Mouse (Mus musculus) telencephalon, adult 2 months (tissue): Measurements from ENCODE around the gene Wnt2b.
A peak's percentile ranks its signal among the peaks of the same experiment; 100 is the strongest.

ENCODE experiments used
- DNase-seq: peaks from one replicate; pipeline ENCODE4 v3.0.0-alpha.2; 2011; ENCODE audit warnings: low read depth, low spot score

The Wnt2b gene

DNA sequence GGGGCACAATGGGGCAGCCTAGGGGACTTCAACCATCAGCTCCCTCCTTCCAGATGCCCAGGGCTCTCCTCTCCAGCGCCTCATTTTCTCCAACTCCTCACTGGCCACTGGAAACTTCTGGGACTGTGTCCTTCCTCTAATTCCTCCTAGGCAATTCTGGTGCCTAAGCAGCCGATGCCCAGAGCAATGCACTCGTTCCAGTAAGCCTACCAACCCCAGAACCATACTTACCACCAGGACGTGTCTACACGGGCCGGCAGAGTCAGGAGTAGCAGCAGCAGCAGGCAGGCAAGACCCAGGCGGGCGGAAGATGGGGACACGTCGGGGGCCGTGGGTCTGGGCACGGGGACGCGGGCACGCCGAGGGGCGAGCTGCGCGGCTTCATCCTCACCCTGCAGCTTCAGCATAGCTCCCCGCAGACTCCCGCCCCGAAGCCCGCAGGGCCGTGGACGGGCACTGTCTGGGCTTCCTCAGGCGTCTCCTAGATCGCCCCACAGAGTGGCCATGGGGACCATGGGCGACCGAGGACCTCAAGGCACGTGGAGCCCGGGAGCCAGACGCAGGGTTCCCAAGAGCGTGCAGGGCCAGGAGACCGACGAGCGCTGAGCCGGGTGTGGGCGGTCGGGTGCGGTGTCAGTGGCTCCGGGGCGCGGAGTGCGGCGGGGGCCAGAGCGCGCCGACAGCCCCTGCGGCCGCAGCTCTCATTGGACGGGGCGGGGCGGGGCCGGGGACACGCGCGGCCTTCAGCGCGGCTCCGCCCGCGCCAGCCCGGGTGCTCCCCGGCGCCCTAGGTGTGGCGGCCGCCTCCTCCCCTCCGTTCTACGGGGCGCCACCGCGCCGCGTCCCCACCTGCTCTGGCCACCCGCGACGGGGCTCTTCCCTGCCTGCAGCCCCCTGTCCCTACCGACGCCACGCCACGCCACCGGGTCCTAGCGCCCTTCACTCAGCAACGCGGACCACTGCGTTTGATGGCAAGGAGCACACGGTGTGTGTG, at the start of gene Wnt2b:
Gene Wnt2b (minus strand): TSS at position 856 of the 994 bp plus-strand sequence.
- no peak for DNase-seq

DNA sequence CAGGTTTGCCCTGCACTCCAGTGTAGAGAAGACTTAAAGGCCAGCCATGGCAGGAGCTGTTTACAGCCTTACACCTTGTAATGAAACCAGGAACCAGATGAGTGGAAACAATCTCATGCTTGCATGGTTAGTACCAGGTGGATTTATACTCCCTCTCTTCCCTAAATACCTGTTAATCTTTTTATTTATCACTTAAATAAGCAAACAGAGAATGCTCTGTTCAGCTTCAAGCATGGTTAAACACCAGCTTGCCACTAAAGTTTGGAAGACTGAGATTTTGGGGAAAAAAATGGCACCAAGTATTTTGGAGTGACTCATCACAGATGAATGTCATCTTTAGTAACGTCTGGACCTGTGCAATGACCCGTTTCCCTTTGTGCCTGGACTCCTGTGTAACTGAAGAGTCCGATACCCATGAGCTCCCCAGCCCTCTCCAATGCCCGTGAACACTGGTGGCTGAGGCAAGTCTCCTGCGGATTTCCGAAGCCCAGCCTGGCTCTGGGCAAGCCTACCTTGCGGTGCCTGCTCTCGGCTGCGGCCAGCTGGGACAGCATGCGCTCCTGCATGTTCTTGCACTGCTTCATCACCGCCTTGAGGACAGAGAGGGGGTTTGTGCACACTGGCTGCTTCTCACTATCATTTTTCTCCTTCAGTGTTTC, 49.1 kb upstream of the Wnt2b start:
- no peak for DNase-seq

DNA sequence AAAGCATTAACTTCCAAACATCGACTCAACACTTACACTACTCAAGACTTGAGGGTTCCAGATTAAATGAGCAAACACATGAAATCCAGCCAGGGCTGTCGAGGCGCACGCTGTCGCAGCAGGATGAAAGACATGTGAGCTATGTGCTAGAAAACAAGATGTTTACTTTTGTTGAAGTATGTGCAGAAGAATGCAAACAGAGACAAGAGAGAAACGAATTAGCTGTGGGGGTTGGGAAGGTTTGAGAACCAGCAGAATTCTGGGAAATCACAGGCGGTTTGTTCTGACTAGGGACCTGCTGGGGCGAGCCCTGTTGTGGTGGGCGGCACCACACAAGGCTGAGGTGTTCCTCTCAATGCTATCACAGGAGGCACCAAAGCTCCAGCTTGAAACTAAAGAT, 46.3 kb upstream of the Wnt2b start:
- no peak for DNase-seq

DNA sequence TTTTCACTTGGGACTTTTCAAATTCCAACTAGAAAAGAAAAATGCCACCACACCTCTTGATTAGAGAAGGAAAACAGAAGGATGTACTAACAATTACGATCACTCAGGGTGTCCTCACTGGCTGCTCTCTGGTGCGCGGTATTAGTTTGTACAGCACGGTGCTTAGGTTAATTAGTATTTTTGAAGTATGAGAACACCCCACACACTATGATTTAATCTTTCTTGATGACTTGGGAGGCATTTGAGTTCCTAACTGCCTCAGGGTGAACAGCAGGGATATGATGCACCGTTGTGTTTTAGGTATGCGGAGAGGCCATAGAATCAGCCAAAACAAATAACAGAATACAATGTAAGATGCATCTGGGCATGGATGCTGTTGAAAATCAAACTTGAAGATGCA, 44.4 kb upstream of the Wnt2b start:
- DNase-seq: no peak

DNA sequence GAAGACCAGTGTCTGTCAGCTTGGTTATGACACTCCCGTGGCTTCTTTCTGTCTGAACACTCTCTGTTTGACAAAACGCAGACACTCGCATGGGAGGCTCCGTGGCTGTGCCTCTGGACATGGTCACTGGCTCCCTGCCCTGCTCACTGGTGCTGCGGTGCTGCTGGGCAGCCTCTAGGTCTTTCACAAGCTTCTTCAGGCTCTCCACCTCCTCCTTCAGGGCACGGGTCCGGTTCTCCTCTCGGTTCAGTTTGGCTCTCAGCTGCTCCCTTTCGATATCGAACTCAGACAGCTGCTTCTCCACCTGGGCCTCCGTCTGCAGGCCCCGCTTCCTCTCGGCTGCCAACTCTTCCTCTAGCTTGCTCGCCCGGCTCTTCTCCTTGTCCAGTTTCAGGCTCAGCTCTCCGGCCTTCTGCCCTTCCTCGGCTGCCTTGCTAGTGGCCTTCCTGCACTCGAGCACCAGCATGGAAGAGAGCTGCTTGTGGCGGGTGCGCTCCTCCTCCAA, 43.9 kb upstream of the Wnt2b start:
- DNase-seq: no peak

DNA sequence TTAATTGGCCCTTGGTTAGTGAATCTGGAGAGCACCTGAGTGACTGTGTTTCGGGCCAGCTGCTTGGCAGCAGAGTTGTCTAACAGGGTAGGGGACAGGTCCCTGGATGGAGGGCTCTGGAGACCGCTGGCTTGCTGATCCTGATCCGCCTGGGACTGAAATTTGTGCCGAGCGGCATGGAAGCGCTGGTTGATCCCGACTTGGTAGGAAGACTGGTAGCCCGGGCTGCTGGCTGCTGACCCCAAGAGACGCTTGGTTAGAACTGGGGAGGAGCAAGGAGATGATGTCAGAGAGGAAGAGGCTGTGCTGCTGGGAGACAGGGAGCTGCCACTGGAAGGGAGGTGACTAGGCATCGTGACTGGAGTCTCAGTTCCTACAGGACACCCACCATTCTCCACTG, 43.3 kb upstream of the Wnt2b start:
- DNase-seq: no peak

DNA sequence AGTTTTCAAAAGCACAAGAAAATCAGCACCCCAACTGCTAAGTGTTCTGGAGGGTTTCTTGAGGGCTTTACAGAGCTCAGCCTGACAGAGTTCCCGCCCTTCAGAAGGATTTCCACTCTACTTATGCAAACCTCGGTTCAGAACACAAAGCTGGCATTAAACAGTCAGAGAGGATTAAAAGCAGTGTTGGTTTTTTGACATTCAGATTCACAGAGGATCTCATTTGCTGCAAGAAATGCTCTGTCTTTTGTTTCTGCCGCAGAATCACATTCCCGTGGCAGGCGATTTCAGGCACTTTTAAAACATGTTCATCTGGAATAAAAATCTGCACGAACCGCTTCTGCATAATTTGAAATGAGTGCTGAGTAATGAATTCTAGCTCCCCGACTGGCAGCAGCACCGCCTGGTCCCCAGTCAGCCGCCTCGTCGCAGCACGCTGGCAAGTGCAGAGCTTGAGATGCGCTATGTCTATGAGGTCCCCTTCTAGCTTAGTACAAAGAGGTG, 42.3 kb upstream of the Wnt2b start:
- DNase-seq: peak; percentile 75

DNA sequence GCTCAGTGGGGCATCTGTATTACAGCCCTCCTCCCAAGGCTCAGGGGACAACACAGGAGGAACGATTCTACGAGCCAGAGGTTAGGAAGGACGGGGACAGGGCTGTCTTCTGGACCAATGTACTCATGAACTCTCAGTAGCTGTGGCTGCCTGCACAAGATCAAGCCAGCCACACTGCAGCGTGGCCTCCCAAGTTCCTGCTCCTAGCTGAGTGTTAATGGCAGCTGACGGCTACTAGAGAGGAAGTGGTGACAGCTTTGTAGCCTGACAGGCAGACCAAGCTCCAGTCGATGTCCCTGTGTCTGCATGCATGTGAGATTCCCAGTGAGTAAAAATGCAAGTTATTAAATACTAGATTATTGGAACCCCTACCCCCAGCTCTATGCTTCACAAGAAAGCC, 39.7 kb upstream of the Wnt2b start:
- DNase-seq: no peak

DNA sequence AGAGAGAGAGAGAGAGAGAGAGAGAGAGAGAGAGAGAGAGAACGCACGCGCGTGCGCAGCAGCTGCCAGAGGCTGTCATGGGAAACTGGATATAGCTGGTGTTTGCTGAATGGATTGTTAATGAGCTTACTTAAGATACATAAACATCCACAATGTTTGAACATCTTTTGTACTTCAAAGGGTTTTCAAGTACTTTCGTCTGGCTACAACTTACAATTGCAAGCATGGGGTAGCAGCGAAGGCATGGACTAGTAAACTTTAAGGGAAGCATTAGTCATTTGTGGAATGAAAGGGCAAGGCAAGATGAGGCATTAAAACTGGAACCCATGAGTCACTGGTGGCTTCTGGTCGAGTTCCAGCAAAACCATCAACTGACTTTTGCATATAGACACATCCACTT, 38.8 kb upstream of the Wnt2b start:
- DNase-seq: no peak

DNA sequence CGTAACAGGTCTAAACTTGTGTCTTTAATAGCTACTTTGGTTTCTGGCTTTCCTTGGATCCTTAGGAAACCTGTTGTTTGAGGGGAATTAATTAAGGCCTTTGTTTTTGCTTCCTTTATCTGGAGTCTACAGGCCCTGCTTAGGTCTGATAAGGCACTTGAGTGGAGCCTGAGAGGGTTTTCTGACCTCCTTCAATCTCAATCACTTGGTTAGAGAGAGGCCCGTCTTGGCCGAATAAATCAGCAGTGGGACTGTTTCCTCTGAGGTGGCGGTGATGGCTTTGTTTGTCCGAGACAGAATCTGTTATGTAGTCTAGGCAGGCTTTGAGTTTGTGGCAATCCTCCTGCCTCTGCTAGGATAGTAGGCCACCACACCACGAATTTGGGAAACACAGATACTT, 35.8 kb upstream of the Wnt2b start:
- no peak for DNase-seq

DNA sequence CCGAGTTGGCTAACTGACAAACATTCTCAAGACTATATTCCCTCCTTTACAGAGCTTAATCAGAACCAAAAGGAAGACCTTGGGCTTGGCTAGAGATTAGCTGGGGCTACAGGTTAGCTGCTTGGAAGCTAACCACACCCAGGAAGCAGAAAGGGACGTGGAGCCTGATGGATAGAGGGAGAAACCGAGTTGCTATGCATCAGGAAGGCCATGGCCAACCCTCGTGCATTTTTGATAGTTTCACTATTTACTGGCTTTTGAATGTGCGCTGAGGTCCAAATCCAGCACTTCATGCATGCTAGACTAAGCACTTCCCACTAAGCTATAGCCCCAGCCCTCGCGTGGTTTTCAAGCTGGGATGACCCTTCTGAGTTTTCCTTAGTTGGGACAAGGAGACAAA, 34.0 kb upstream of the Wnt2b start:
- DNase-seq: no peak

DNA sequence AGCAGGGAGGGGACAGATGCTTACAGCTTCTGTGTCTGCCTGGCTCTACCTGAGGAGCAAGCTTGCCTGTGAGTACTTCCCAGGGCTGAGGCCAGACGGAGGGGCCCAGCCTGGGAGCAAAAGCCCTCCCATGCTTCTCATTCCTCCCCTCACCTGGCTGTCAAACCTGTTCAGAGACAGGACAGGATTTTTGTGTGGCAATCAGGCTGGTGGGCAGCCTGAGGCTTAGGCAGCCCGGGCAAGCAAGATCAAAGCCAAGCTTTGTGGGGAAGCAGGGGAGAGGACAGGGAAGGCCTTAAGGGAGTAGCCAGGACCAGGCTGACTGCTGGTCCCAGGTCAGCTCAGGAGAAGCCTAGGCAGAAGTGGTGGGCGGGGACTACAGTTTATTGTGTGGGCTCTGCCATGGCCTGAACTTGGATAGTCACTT, 32.7 kb upstream of the Wnt2b start:
- DNase-seq: no peak

DNA sequence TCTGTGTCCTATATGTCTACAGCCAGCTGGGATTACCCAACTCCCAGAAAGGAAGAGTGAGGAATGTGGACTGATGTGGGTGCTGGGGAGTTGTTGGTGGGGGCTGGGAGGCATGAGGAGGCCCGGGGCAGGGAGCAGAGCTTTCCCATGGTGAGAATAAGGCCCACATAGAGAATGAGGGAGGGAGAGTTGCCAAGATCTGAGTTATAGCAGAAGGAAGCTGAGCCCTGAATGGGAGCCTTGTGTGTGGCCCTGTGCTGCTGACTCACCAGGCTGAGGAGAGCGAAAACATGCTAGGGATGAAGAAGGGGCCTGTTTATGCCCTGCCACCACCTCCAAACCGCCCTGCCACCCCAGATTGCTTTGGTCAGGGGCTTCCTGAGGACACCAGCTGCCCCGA, 32.1 kb upstream of the Wnt2b start:
- peak; percentile 83 for DNase-seq

DNA sequence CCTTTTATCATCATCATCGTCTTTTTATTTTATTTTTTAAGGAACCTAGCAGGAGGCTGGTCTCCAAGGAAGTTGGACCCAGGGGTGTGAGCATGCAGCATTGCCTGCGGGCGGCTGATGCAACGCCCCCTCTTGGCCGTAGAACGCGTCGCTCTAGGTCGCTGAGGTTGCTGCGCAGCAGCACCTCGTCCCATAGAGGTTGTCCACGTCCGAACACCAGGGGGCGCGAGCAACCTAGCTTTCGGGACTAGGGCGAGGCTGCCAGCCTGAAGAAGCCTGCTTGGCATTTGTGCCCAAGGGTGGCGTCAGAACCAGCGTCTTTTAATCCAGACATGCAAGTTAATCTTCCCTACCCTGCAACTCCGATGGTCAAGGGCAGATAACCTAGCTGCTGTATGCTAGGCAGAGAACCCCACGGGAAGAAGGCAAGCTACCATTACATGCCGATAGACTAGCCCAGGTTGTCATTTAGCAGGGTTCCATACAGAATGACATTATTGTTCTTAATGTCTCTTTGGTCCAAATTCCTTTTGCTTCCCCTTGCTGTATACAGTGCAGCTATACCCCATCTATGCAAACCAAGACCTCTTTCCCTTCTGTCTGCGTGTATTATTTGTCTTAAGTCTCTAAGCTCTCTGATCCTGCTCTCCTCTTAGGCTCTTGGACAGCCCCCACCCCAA, 31.1 kb upstream of the Wnt2b start:
- DNase-seq: peak; percentile 85

DNA sequence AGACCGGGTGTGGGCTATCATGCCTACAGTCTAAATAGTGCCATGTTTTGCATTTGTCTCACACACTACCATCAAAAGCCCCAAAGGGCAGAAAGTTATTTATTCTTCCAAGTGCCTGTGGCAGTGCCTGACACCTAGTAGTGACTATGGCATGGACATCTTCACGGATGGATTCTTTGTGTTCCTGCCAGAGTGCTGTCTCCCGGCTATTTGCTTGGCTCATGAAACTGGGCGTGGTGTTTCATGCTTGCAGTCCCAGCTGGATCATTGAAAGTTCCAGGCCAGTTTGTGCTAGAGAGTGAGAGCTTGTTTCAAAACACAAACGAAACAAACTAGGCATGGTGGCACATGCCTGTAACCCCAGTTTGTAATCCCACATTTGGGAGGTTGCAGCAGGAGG, 30.0 kb upstream of the Wnt2b start:
- DNase-seq: no peak

DNA sequence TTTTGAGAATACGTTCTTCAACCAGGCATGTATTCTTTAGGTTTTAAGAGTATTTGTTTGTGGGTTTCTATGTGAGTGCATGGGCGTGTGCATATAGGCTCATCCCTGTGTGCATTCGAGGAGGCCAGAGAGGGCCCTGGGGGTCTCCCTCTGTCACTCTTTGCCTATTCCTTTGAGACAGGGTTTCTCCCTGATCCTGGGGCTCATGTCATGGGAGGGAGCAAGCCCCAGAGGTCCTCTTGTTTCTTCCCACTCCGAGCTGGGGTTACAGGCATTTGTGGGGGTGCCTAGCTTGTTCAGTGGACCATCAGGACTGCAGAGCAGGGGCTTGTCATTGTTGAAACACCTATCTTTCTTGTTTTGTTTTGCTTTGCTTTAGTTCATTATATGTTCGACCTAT, 26.2 kb upstream of the Wnt2b start:
- no peak for DNase-seq

DNA sequence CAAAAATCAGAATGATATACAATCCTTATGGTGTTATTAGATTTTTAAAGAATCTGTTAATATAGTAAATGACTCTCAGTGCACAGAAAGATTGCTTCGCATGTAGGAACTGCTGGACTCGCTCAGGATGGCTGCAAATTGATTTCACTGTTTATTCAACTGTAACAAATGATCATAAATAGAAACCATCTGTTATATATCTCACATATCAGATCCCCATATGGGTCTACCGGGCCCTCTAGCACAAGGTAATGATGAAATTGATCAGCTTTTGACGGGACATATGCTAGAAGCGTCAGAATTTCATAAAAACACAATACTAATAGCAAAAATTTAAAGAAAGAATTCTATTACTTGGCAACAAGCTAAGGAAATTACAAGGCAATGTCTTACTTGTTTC, 18.0 kb upstream of the Wnt2b start:
- DNase-seq: no peak

DNA sequence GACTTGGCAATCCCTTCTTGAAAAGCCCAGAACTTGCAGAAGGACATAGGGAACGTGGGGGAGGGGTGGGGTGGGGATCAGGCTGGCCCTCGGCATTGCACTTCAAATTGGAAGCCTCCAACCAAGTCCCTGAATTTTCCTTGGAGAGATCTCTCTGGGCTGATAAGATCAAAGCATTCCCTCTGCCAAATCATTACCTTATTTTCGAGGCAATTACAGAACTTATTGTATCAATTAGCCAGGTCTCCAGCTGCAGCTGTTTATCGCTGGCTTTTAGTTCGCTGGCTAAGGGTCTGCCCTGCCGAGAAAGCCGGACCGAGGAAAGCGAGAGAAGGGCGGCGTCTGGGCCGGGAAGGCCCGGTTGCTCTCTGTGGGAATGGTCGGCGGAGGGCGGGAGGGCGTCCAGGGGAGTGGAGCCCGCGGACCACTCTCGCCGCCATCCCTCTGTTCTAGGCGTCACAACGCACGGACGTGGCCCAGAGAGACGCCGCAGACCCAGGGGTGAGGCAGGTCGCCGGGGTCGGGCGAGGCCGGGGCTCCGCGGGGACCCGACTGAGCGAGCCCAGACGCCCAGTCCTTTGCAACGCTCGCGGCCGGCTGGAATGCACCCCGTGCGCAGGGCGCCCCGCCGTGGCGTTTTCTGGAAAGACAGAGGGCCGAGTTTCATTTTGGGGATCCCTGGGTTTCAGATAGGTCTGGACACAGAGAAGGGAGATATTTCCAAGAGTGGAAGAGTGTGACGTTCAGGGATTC, 6.0 kb upstream of the Wnt2b start:
- peak; percentile 15 for DNase-seq

DNA sequence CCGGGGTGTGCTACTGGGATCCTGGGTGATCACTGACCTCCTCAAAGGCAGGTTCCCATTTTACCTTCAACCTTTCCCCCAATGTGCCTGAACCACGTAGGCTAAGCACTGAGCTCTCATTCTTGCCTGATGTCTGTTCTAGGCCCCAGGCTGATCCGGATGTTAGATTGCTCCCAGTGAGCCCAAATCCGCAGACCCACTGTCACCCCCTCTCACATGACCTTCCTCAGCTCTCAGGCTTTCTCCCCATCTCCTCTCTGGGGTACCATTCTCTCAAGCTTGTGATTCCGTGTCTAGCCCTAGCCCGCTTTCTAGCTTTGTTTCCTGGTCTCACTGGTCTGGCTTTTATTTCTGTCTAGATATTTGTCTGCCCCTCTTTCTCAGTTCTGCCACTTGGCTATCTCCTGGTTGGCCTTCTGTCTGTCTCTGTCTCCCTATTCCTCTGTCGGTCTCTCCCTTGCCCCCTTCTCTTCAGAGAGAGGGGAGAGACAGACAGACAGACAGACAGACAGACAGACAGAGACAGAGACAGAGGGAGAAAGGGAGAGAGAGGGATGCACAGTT, 4.4 kb upstream of the Wnt2b start:
- DNase-seq: no peak

DNA sequence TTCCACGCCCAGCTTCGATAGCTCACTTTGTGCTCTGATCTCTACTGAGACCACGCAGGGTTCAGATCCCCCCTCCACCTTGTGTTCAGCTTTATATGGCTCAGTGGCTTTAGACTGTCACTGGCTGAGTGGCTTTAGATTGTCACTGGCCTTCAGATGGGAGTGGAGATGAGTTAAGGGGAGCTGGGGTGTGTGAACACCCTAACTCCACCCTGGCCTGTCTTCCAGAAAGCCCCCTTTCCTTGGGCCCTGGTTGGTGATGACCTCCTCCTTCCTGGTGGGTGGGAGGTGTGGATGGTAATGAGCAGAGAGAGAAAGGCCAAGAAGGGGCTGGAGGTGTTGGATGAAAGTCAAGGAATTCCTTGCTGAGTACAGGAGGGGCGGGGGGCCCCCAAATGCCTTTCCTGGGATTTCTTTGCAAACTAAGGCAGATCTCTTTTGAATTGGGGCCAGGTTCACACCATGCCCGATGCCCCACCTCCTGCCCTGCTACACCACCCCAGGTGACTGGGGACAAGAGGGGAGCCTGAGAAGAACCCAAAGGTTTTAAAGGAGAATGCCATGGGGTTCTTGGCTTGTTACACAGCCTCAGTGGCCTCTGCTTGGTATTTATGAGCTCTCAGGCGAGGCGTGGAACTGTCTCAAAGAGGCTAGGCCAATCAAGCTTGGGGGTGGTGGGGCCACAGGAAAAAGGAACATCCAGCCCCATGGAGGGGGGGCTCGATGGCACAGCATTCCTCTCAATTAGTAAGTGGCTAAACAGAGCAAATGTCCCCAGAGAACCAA, 3.5 kb upstream of the Wnt2b start:
- DNase-seq: no peak
